Mouse (Mus musculus) liver, postnatal 0 days (tissue): ENCODE data around the gene Klhl36.

Experiments used
- CTCF ChIP-seq: sonication (generic); IDR thresholded peaks from 2 replicates; pipeline ENCODE4 v1.5.1; 2016; ENCODE audit warnings: antibody characterized with exemption, low read depth
- EP300 ChIP-seq: IDR thresholded peaks from 2 replicates; pipeline ENCODE4 v1.6.1; 2016; ENCODE audit warnings: antibody characterized with exemption, low read depth, mild to moderate bottlenecking

GRCm38 (mm10) chr8:119881301-119881700 is 19.2 kb downstream of the Klhl36 start:
- TF ChIP-seq CTCF (no peak), EP300 (no peak)
